In genomic region chr10:46072550-46073470, GRCm38 (mm10) we compare ENCODE assay signal across 16 mouse cellular contexts.
A peak's percentile ranks its signal among the peaks of the same experiment; 100 is the strongest.
DNase-seq lines count a peak whose midpoint lies in the region; ATAC-seq lines count a peak whose summit lies in the region.
"Had no signal": no experiment of that assay in that cellular context is flagged by ENCODE, and none has a peak within 500 bp of the region (broad histone marks: within the 10 kb centered on the region; RNA-seq: fewer than 3 reads in every experiment).

No protein-coding gene starts in this region.

- H3K27ac ChIP-seq in forebrain, embryonic 13.5 days, result no peak overlapping the region; the same call in 1 of the 2 replicates
- peak overlapping the region; percentile 20 for H3K27ac ChIP-seq in hindbrain, embryonic 16.5 days (ENCODE audit: low read depth, low read length)
- peak overlapping the region; percentile 73 for H3K27ac ChIP-seq in neural tube, embryonic 13.5 days (replicated peaks)
- H3K27ac ChIP-seq: embryonic facial prominence, embryonic 13.5 days; left cerebral cortex, adult 2 months had no signal

- no peaks in the 10 kb centered on the region for H3K27me3 ChIP-seq in forebrain, embryonic 13.5 days
- no peaks in the 10 kb centered on the region for H3K27me3 ChIP-seq in hindbrain, embryonic 16.5 days (replicated peaks; ENCODE audit: control insufficient read depth, insufficient read depth, low read length)
- H3K27me3 ChIP-seq in neural tube, embryonic 13.5 days, result no peaks in the 10 kb centered on the region
- H3K27me3 ChIP-seq: embryonic facial prominence, embryonic 13.5 days had no signal

- H3K4me2 ChIP-seq in forebrain, embryonic 13.5 days, result no peak overlapping the region
- H3K4me2 ChIP-seq in hindbrain, embryonic 16.5 days (ENCODE audit: low read length), result no peak overlapping the region
- no peak overlapping the region for H3K4me2 ChIP-seq in neural tube, embryonic 13.5 days
- H3K4me2 ChIP-seq: embryonic facial prominence, embryonic 13.5 days; liver, embryonic 11.5 days had no signal

- DNase-seq in cerebellum, postnatal 10 days, result peak; percentile 76 to 80
- DNase-seq in cerebellum, adult 9-10 months, result no peak
- DNase-seq in lung, postnatal 10 days, result no peak
- no peak for DNase-seq in adrenal gland, adult (ENCODE audit: inconsistent age in 2 of 2, low spot score in 1 of 2)
- DNase-seq: cerebellum, adult 8-10 months; heart, adult 18-20 months; kidney, postnatal 14 days had no signal

- peaks cover 21% of the 10 kb centered on the region for H3K4me1 ChIP-seq in forebrain, embryonic 13.5 days
- peaks cover 3% of the 10 kb centered on the region for H3K4me1 ChIP-seq in hindbrain, embryonic 16.5 days (ENCODE audit: control insufficient read depth, insufficient read depth, low read depth, low read length)
- H3K4me1 ChIP-seq in neural tube, embryonic 13.5 days (replicated peaks), result peaks cover 24% of the 10 kb centered on the region

- no peak overlapping the region for H3K9ac ChIP-seq in forebrain, embryonic 13.5 days
- H3K9ac ChIP-seq in hindbrain, embryonic 16.5 days (ENCODE audit: low read depth, low read length), result no peak overlapping the region
- no peak overlapping the region for H3K9ac ChIP-seq in neural tube, embryonic 13.5 days
- H3K9ac ChIP-seq: embryonic facial prominence, embryonic 13.5 days had no signal

- H3K36me3 ChIP-seq in forebrain, embryonic 13.5 days (ENCODE audit: poor library complexity, severe bottlenecking), result no peaks in the 10 kb centered on the region
- no peaks in the 10 kb centered on the region for H3K36me3 ChIP-seq in hindbrain, embryonic 16.5 days (ENCODE audit: control insufficient read depth, insufficient read depth, low read length)
- H3K36me3 ChIP-seq in neural tube, embryonic 13.5 days, result no peaks in the 10 kb centered on the region
- H3K36me3 ChIP-seq: embryonic facial prominence, embryonic 13.5 days had no signal

- H3K9me3 ChIP-seq in forebrain, embryonic 13.5 days (replicated peaks), result no peaks in the 10 kb centered on the region
- H3K9me3 ChIP-seq in hindbrain, embryonic 16.5 days (ENCODE audit: control insufficient read depth, low read length), result no peaks in the 10 kb centered on the region
- no peaks in the 10 kb centered on the region for H3K9me3 ChIP-seq in neural tube, embryonic 13.5 days
- H3K9me3 ChIP-seq: embryonic facial prominence, embryonic 13.5 days had no signal

- H3K4me3 ChIP-seq in forebrain, embryonic 13.5 days, result no peak overlapping the region
- H3K4me3 ChIP-seq in hindbrain, embryonic 16.5 days (ENCODE audit: low read length), result no peak overlapping the region
- H3K4me3 ChIP-seq in neural tube, embryonic 13.5 days, result no peak overlapping the region
- H3K4me3 ChIP-seq: embryonic facial prominence, embryonic 13.5 days; left cerebral cortex, adult 2 months had no signal

- WGBS in forebrain, embryonic 13.5 days, result 52% methylated on average over 16 of the region's 16 CpGs
- 52% methylated on average over 16 of the region's 16 CpGs for WGBS in hindbrain, embryonic 16.5 days
- 59% methylated on average over 16 of the region's 16 CpGs for WGBS in neural tube, embryonic 13.5 days

- ATAC-seq in forebrain, embryonic 13.5 days, result peak; percentile 44
- peak; percentile 66 for ATAC-seq in hindbrain, embryonic 16.5 days
- no peak for ATAC-seq in neural tube, embryonic 13.5 days (ENCODE audit: low read depth)
- no peak for ATAC-seq in frontal cortex, adult (ENCODE audit: low TSS enrichment)
- ATAC-seq: intestine, postnatal 0 days; lung, postnatal 0 days had no signal

Comparison
In these comparisons a context has a peak if more than half of its experiments do, and no peak if none do; other contexts are left out.
1. DNase-seq: peak in cerebellum, postnatal 10 days (2 of 2); none in cerebellum, adult 9-10 months (single experiment), lung, postnatal 10 days (single experiment) and adrenal gland, adult (0 of 2).
2. ATAC-seq: peak in forebrain, embryonic 13.5 days (single experiment) and hindbrain, embryonic 16.5 days (single experiment); none in neural tube, embryonic 13.5 days (single experiment) and frontal cortex, adult (single experiment).